Comparison of ENCODE assay signal across 8 mouse cellular contexts in genomic region chr17:35439295-35439747, GRCm38 (mm10). TPM values are rescaled to one million over a fixed set of nuclear protein-coding genes. Genes with fewer than 3 reads are reported as not detected.
DNase-seq lines count a peak whose midpoint lies in the region; ATAC-seq and TF ChIP-seq lines count a peak whose summit lies in the region.
"Not testable (repeated sequence)": the region's sequence is repeated elsewhere in the genome, so short reads cannot be mapped to it uniquely, and the experiment has no call there.

No protein-coding gene starts in this region.

- 1% methylated on average over 41 of the region's 48 CpGs for WGBS in hindbrain, embryonic 16.5 days
- 1% methylated on average over 37 of the region's 48 CpGs for WGBS in lung, embryonic 16.5 days
- whole genome bisulfite sequencing in neural tube, embryonic 15.5 days: under 1% methylated on average over 43 of the region's 48 CpGs

- H3K9me3 ChIP-seq in hindbrain, embryonic 16.5 days (ENCODE audit: control insufficient read depth, low read length); lung, embryonic 16.5 days (ENCODE audit: control insufficient read depth, low read length); neural tube, embryonic 15.5 days (replicated peaks): not testable (repeated sequence)

- not testable (repeated sequence) for H3K36me3 ChIP-seq in hindbrain, embryonic 16.5 days (ENCODE audit: control insufficient read depth, insufficient read depth, low read length); lung, embryonic 16.5 days (ENCODE audit: control insufficient read depth, insufficient read depth, low read length); neural tube, embryonic 15.5 days

- ATAC-seq in hindbrain, embryonic 16.5 days: peak; percentile 75
- peak; percentile 47 for ATAC-seq in lung, embryonic 16.5 days (ENCODE audit: low read depth)
- peak; percentile 67 for ATAC-seq in neural tube, embryonic 15.5 days (ENCODE audit: low FRiP score)

- not testable (repeated sequence) for H3K27ac ChIP-seq in hindbrain, embryonic 16.5 days (ENCODE audit: low read depth, low read length); left cerebral cortex, adult 2 months; lung, embryonic 16.5 days (ENCODE audit: low read length); neural tube, embryonic 15.5 days (replicated peaks)

- not testable (repeated sequence) for TF ChIP-seq CTCF in left cerebral cortex, adult 2 months (IDR thresholded peaks at IDR 0.05)

- H3K4me3 ChIP-seq in hindbrain, embryonic 16.5 days (ENCODE audit: low read length): peak overlapping the region; percentile 49
- peak overlapping the region; percentile 36 for H3K4me3 ChIP-seq in left cerebral cortex, adult 2 months
- peak overlapping the region; percentile 50 for H3K4me3 ChIP-seq in lung, embryonic 16.5 days (ENCODE audit: low read length)
- peak overlapping the region; percentile 50 for H3K4me3 ChIP-seq in neural tube, embryonic 15.5 days (replicated peaks)

- not testable (repeated sequence) for H3K27me3 ChIP-seq in hindbrain, embryonic 16.5 days (replicated peaks; ENCODE audit: control insufficient read depth, insufficient read depth, low read length); lung, embryonic 16.5 days (ENCODE audit: control insufficient read depth, insufficient read depth, low read depth, low read length)
- peaks cover 10% of the 10 kb centered on the region for H3K27me3 ChIP-seq in neural tube, embryonic 15.5 days (replicated peaks)

- H3K9ac ChIP-seq in hindbrain, embryonic 16.5 days (ENCODE audit: low read depth, low read length): peak overlapping the region; percentile 65
- peak overlapping the region; percentile 57 for H3K9ac ChIP-seq in lung, embryonic 16.5 days (ENCODE audit: low read length)
- H3K9ac ChIP-seq in neural tube, embryonic 15.5 days (replicated peaks): peak overlapping the region; percentile 48

- intact Hi-C loops in gastrocnemius, postnatal 14 days (cut with DNase I; ENCODE audit: low total_unique reads); left cerebral cortex, adult 2 months (cut with DNase I): not testable (repeated sequence)

- peak overlapping the region; percentile 89 for H3K4me2 ChIP-seq in hindbrain, embryonic 16.5 days (ENCODE audit: low read length)
- peak overlapping the region; percentile 78 for H3K4me2 ChIP-seq in lung, embryonic 16.5 days (ENCODE audit: low read depth, low read length)
- H3K4me2 ChIP-seq in neural tube, embryonic 15.5 days: peak overlapping the region; percentile 86

- not testable (repeated sequence) for H3K4me1 ChIP-seq in hindbrain, embryonic 16.5 days (ENCODE audit: control insufficient read depth, insufficient read depth, low read depth, low read length); lung, embryonic 16.5 days (replicated peaks; ENCODE audit: control insufficient read depth, insufficient read depth, low read length); neural tube, embryonic 15.5 days

- DNase-seq in ZHBTc4 (ENCODE audit: low read depth, low spot score): peak; percentile 60
- DNase-seq in embryo, embryonic 9.5 days (ENCODE audit: extremely low spot score): peak; percentile 62
- peak; percentile 16 for DNase-seq in gastrocnemius, postnatal 14 days
- DNase-seq in left cerebral cortex, adult 2 months (ENCODE audit: extremely low spot score in 1 of 2, low spot score in 2 of 2): not testable (repeated sequence)
- peak; percentile 26 for DNase-seq in urinary bladder, postnatal 25 days (ENCODE audit: low spot score)

RNA-seq across cellular contexts. Expression of gene H2-Q7, which starts 0.4 kb away (rescaled TPM):
- total RNA-seq in gastrocnemius, postnatal 14 days (2021): under 1 TPM; 0.35 to 0.64 TPM
- 4.3 and 4.8 TPM in 2 replicates for polyA plus RNA-seq in hindbrain, embryonic 16.5 days (2015; fragmentation: Nextera tagmentation; extraction: Ambion mirVana)
- under 1 TPM; 0.47 to 0.57 TPM for total RNA-seq in left cerebral cortex, adult 2 months (2021)
- 5.0 and 6.1 TPM in 2 replicates for polyA plus RNA-seq in lung, embryonic 16.5 days (2015; fragmentation: Nextera tagmentation; extraction: Ambion mirVana)
- 5.6 and 12.6 TPM in 2 replicates for polyA plus RNA-seq in neural tube, embryonic 15.5 days (2015; fragmentation: Nextera tagmentation; extraction: Ambion mirVana)

RNA-seq across cellular contexts. Expression of gene H2-Q6, which starts 14.7 kb away (rescaled TPM):
- total RNA-seq in gastrocnemius, postnatal 14 days (2021): under 1 TPM in 1 of 2 experiments, not detected in 1; 0.10 TPM
- polyA plus RNA-seq in hindbrain, embryonic 16.5 days (2015; fragmentation: Nextera tagmentation; extraction: Ambion mirVana): 1.1 and 1.2 TPM in 2 replicates
- total RNA-seq in left cerebral cortex, adult 2 months (2021): under 1 TPM in 1 of 2 experiments, not detected in 1; 0.59 TPM
- polyA plus RNA-seq in lung, embryonic 16.5 days (2015; fragmentation: Nextera tagmentation; extraction: Ambion mirVana): 0.48 and 1.5 TPM in 2 replicates
- 0.95 and 3.7 TPM in 2 replicates for polyA plus RNA-seq in neural tube, embryonic 15.5 days (2015; fragmentation: Nextera tagmentation; extraction: Ambion mirVana)

RNA-seq across cellular contexts. Expression of gene H2-Q10, which starts 30.6 kb away (rescaled TPM):
- total RNA-seq in gastrocnemius, postnatal 14 days (2021): under 1 TPM in 1 of 2 experiments, not detected in 1; 0.09 TPM
- polyA plus RNA-seq in hindbrain, embryonic 16.5 days (2015; fragmentation: Nextera tagmentation; extraction: Ambion mirVana): 0.11 and 0.21 TPM in 2 replicates
- total RNA-seq in left cerebral cortex, adult 2 months (2021): under 1 TPM; 0.43 to 0.75 TPM
- 1.3 and 7.4 TPM in 2 replicates for polyA plus RNA-seq in lung, embryonic 16.5 days (2015; fragmentation: Nextera tagmentation; extraction: Ambion mirVana)
- polyA plus RNA-seq in neural tube, embryonic 15.5 days (2015; fragmentation: Nextera tagmentation; extraction: Ambion mirVana): 0.36 and 0.79 TPM in 2 replicates

RNA-seq across cellular contexts. Expression of gene H2-Q4, which starts 59.9 kb away (rescaled TPM):
- 1 to 10 TPM; 3.0 to 4.1 TPM for total RNA-seq in gastrocnemius, postnatal 14 days (2021)
- 0.89 TPM in 2 replicates for polyA plus RNA-seq in hindbrain, embryonic 16.5 days (2015; fragmentation: Nextera tagmentation; extraction: Ambion mirVana)
- 1 to 10 TPM; 2.2 to 3.1 TPM for total RNA-seq in left cerebral cortex, adult 2 months (2021)
- polyA plus RNA-seq in lung, embryonic 16.5 days (2015; fragmentation: Nextera tagmentation; extraction: Ambion mirVana): 5.9 and 6.5 TPM in 2 replicates
- polyA plus RNA-seq in neural tube, embryonic 15.5 days (2015; fragmentation: Nextera tagmentation; extraction: Ambion mirVana): 1.7 and 3.7 TPM in 2 replicates
